Mouse (Mus musculus) hindbrain, embryonic 10.5 days (tissue): ENCODE measurements around the gene Lcn9. TPM values are rescaled to one million over a fixed set of nuclear protein-coding genes. Genes with fewer than 3 reads are reported as not detected.
A peak's percentile ranks its signal among the peaks of the same experiment; 100 is the strongest.

Experiments
- DNase-seq: peaks from one replicate; pipeline ENCODE4 v3.0.0-alpha.2; 2017; ENCODE audit warnings: low spot score
- H3K27ac ChIP-seq: fragments of 300-500 bp; sonication (generic); 2 replicates; pipeline ENCODE4 v1.5.1; 2016; ENCODE audit warnings: mild to moderate bottlenecking, moderate library complexity
- H3K27me3 ChIP-seq: fragments of 300-500 bp; sonication (generic); 2 replicates; pipeline ENCODE4 v1.6.1; 2016; ENCODE audit warnings: mild to moderate bottlenecking; ENCODE audit not compliant: poor library complexity, insufficient read depth, severe bottlenecking
- H3K36me3 ChIP-seq: fragments of 300-500 bp; sonication (generic); 2 replicates; pipeline ENCODE4 v1.6.1; 2016; ENCODE audit warnings: mild to moderate bottlenecking, moderate library complexity
- H3K4me1 ChIP-seq: fragments of 300-500 bp; sonication (generic); replicated peaks from 2 replicates; pipeline ENCODE4 v1.6.1; 2016; ENCODE audit warnings: mild to moderate bottlenecking
- H3K4me3 ChIP-seq: fragments of 300-500 bp; sonication (generic); 2 replicates; pipeline ENCODE4 v1.5.1; 2016; ENCODE audit warnings: mild to moderate bottlenecking, moderate library complexity
- H3K9me3 ChIP-seq: fragments of 300-500 bp; sonication (generic); 2 replicates; pipeline ENCODE4 v1.6.1; 2016; ENCODE audit warnings: mild to moderate bottlenecking, moderate library complexity
- WGBS: fragments of 180-500 bp; shearing (Covaris S2); methylation state at CpG from one replicate; pipeline ENCODE4 v1.1.7; 2016; 5-methylcytosine and 5-hydroxymethylcytosine counted together
- polyA plus RNA-seq: library from polyadenylated mRNA; unstranded; fragments of >200 nt; fragmentation: Nextera tagmentation; extraction: Ambion mirVana; gene quantifications from 2 replicates; pipeline ENCODE4 v1.2.1, GENCODE M21; 2016

Lcn9 gene
- polyA plus RNA-seq, 1 experiment from 2014 or later: not detected

DNA sequence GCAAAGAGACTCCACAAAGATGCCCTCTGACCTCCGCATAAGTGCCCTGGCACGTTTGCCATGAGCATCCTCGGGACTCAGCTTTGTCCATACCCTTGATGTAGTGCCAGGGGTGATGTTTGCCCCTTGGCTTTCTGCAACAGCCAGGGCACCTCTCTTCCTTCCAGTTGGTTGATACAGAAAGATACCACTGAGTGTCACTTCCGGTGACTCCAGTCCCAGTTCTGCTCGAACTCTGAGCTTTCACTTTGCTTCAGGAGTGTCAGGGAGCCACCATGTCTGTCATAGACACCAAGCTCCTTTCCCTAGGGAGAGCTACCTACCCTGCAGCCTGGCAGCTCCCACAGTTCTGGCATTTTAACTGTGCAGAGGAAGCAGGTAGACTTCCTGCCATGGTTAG lies 31.0 kb downstream of the Lcn9 start:
- no peaks in the 10 kb centered on the region for H3K36me3 ChIP-seq
- H3K27me3 ChIP-seq: no peaks in the 10 kb centered on the region
- H3K4me1 ChIP-seq: no peaks in the 10 kb centered on the region; the same call in 1 of the 2 replicates
- no peak overlapping the region for H3K27ac ChIP-seq
- DNase-seq: no peak
- no peak overlapping the region for H3K4me3 ChIP-seq
- no peaks in the 10 kb centered on the region for H3K9me3 ChIP-seq
- 83% methylated on average over 5 of the region's 5 CpGs for WGBS

DNA sequence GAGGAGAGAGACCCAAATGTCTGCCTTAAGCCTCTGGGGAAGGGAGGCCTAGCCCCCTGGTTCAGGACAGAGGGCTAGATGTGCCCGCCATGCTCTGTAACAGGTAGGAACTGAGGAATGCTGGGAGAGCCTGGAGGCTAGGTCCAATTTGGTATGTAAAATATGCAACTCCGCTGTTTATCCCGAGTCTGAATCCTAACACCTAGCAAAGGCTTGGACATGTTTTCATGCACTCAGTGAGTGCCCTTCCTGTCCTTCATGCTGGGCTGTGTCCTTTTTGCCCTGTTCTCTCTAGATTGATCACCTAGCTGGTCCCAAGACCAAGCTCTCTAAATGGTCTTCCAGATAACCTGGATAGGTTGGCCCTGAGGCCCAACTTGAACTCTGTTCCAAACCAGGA lies 36.9 kb downstream of the Lcn9 start:
- no peaks in the 10 kb centered on the region for H3K36me3 ChIP-seq
- WGBS: 87% methylated on average over 3 of the region's 3 CpGs
- H3K27ac ChIP-seq: no peak overlapping the region
- no peak overlapping the region for H3K4me3 ChIP-seq
- peaks cover 24% of the 10 kb centered on the region for H3K4me1 ChIP-seq
- H3K27me3 ChIP-seq: peaks cover 28% of the 10 kb centered on the region
- no peaks in the 10 kb centered on the region for H3K9me3 ChIP-seq
- no peak for DNase-seq

DNA sequence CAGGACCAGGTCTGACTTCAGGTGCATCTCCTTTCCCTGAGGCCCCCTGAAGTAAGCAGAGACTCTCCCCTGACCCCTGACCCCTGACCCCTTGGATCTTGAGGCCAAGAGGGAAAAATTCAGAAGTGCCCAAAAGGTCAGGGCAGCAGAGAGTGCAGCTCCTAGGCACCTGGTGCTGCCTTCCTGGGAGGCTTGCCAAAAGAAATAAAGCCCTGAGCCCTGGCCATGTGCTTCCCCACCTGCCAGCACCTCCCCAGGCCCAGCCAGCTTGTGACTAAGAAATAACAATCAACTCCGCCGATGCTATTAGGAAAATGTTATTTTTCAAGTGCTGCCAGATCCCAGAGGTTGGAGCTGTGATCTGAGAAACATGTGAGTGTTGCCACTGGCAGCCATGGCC lies 39.1 kb downstream of the Lcn9 start:
- Histone ChIP-seq H3K4me3 (no peak overlapping the region), H3K36me3 (no peaks in the 10 kb centered on the region), H3K27me3 (peaks cover 48% of the 10 kb centered on the region), H3K4me1 (peaks cover 24% of the 10 kb centered on the region), H3K9me3 (no peaks in the 10 kb centered on the region), H3K27ac (no peak overlapping the region)
- DNase-seq: no peak
- WGBS: 75% methylated on average over 2 of the region's 2 CpGs

DNA sequence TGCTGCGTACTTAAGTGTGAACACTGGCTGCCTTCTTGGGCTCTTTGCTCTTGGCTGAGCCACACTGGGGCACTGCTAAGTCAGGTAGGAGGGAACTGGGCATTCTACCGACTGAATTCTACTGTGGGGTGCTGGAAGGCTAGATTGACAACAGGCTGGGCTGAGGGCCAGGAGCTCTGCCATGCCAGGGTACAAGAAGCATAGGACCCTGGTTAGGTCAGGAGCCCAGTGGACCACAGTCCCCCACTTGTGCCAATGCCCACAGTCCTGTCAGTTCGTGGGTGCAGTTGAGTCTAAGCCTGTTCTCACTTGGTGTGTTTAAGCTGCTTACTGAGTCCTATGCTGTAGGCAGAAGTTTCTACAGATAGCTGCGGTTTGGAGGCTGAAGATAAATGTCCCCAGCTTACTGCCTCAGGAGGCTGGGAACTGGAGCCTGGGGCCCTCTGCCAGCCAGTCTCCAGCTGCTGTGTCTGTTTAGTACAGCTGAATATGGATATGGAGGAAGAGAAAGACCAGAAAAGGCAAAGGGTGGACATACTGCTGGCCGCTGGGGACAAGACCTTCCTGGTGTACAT lies 39.8 kb downstream of the Lcn9 start:
- H3K27me3 ChIP-seq: peaks cover 48% of the 10 kb centered on the region
- no peaks in the 10 kb centered on the region for H3K36me3 ChIP-seq
- H3K27ac ChIP-seq: no peak overlapping the region
- 70% methylated on average over 5 of the region's 5 CpGs for WGBS
- H3K9me3 ChIP-seq: no peaks in the 10 kb centered on the region
- peak overlapping the region; percentile 71; the same call in 1 of the 2 replicates for H3K4me3 ChIP-seq
- peaks cover 24% of the 10 kb centered on the region for H3K4me1 ChIP-seq
- DNase-seq: no peak

DNA sequence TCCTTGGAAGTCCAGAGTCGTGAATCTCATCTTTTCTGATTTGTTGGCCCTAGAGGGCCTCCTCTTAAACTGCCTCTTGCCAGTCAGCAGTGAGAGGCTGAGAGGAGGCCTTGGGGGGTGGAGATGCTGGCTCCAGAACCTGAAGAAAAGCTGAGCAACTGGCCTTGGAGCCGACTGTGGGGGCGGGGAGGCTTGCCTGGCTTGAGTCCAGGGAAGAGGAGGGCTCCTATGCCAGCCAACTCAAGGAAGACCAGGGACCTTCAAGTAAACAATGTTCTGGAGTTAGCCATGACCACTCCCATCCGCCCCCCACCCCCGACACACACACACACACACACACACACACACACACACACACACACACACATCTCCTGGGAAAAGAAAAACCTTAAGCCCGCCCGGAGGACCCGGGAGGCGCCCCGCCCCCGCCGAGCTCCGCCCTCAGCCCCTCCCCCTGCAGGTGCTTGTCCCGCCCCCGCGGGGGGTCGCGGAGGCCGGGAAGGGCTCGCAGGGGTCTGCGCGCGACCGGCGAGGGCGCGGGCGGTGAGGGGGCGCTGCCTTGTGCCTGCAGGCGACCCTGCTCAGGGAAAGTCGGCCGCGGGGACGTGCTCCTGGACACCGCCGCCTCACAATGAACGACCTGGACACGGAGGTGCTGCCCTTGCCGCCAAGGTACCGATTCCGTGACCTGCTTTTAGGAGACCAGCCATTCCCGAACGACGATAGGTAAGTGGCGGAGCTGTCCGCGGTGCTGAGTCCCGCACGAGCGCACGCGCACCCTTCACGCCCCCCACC lies 40.6 kb downstream of the Lcn9 start, which contains the start of gene Kcnt1:
TSS of gene Kcnt1 (plus strand) at position 398 of the 795 bp plus-strand sequence.
- Histone ChIP-seq H3K9me3 (no peaks in the 10 kb centered on the region), H3K27me3 (peaks cover 50% of the 10 kb centered on the region), H3K4me1 (peaks cover 24% of the 10 kb centered on the region), H3K36me3 (no peaks in the 10 kb centered on the region), H3K27ac (peak within 1 kb of the TSS; percentile 62), H3K4me3 (peak within 1 kb of the TSS; percentile 71)
- 1% methylated on average over 51 of the region's 53 CpGs for WGBS
- peak; percentile 44 for DNase-seq

DNA sequence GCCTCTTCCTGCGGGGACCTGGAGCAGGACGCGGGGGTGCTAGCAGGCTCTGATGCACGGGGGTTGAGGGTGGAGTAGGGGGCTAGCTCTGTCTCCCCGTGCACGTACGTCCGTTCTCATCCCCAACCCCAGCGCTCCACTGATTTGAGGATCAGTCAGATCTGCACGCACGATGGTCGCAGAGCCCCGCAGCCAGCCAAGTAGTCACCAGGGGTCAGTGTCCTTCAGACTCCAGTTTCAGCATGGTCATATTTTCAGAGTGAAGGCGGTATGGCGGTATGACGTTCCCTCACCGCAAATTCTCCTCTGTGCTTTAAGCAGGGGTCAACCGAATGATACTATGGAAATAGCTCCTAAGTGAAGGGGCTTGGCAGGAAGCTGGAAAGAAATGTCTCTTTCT lies 41.3 kb downstream of the Lcn9 start:
- Histone ChIP-seq H3K27ac (peak overlapping the region; percentile 62; the same call in 1 of the 2 replicates), H3K4me3 (peak overlapping the region; percentile 71), H3K36me3 (no peaks in the 10 kb centered on the region), H3K4me1 (peaks cover 24% of the 10 kb centered on the region), H3K27me3 (peaks cover 50% of the 10 kb centered on the region), H3K9me3 (no peaks in the 10 kb centered on the region)
- WGBS: 6% methylated on average over 18 of the region's 18 CpGs
- DNase-seq: peak; percentile 8

DNA sequence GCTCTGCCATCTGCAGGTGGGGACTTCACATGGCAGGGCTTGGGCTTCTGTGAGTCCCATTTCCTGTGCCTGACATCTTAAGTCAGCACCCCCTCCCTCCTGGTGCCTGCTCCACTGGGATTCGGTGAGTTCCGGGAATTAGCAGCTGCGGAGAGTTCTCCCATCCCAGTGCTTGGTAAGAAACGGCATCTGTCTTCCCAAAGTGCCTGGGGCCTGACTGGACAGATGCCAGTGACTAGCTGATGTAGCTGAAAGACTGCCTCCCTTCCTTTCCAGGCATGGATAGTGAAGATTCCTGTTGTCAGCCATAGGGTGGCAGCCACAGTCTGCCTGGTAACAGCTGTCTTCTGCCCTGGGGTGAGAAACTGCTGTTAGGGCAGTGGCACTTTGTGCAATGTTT lies 42.5 kb downstream of the Lcn9 start:
- Histone ChIP-seq H3K27me3 (peaks cover 50% of the 10 kb centered on the region), H3K4me3 (no peak overlapping the region)
- WGBS: 28% methylated on average over 4 of the region's 4 CpGs

DNA sequence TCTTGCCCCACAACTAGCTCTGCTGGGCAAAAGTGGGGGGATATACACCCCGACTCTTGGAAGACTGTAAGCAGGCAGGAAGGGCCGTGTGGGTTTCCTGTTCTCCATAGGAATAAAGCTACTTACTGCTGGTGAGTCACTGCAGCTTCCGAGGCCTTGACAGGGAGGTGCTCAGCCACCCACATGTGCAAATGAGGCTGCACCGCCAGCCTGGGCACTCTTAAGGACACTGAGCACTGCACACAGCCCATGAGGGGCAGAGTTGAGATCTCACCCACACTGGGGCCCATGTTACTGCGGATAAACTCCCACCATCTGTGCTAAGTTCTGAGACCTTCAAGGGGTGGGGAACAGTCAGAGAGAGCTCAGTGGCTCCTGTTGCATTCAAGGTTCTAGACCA lies 43.7 kb downstream of the Lcn9 start:
- Histone ChIP-seq H3K36me3 (no peaks in the 10 kb centered on the region), H3K4me1 (peaks cover 24% of the 10 kb centered on the region), H3K9me3 (no peaks in the 10 kb centered on the region), H3K4me3 (no peak overlapping the region), H3K27ac (no peak overlapping the region), H3K27me3 (peaks cover 50% of the 10 kb centered on the region)
- DNase-seq: no peak
- 62% methylated on average over 5 of the region's 5 CpGs for WGBS

More for the DNA sequence above, 42.5 kb downstream of the Lcn9 start:
- Histone ChIP-seq H3K9me3 (no peaks in the 10 kb centered on the region), H3K36me3 (no peaks in the 10 kb centered on the region), H3K4me1 (peaks cover 24% of the 10 kb centered on the region), H3K27ac (no peak overlapping the region)
- no peak for DNase-seq

Other genes with a start within 250 kb of the Lcn9 start
- 1.4 and 3.8 TPM in 2 replicates for gene Mamdc4, start 248.3 kb upstream of the Lcn9 start, polyA plus RNA-seq
- 163 and 189 TPM in 2 replicates for gene Phpt1, start 247.9 kb upstream of the Lcn9 start, polyA plus RNA-seq
- 0.05 and 0.44 TPM in 2 replicates for gene Ajm1, start 241.4 kb upstream of the Lcn9 start, polyA plus RNA-seq
- gene Rabl6, start 214.6 kb upstream of the Lcn9 start, polyA plus RNA-seq: 75.5 and 80.0 TPM in 2 replicates
- gene Ccdc183, start 205.5 kb upstream of the Lcn9 start, polyA plus RNA-seq: 0.17 and 0.18 TPM in 2 replicates
- 17.4 and 18.3 TPM in 2 replicates for gene Tmem141, start 201.1 kb upstream of the Lcn9 start, polyA plus RNA-seq
- gene Fcna, start 195.1 kb upstream of the Lcn9 start, polyA plus RNA-seq: 1.00 and 1.2 TPM in 2 replicates
- gene Lcn8, start 170.0 kb upstream of the Lcn9 start, polyA plus RNA-seq: not detected in 2 replicates
- not detected in 2 replicates for gene Lcn5, start 165.2 kb upstream of the Lcn9 start, polyA plus RNA-seq
- gene Lcn6, start 146.4 kb upstream of the Lcn9 start, polyA plus RNA-seq: not detected in 2 replicates
- not detected in 2 replicates for gene Lcn10, start 140.4 kb upstream of the Lcn9 start, polyA plus RNA-seq
- not detected in 2 replicates for gene Obp2a, start 123.1 kb upstream of the Lcn9 start, polyA plus RNA-seq
- gene Bmyc, start 116.4 kb upstream of the Lcn9 start, polyA plus RNA-seq: 77.9 and 86.1 TPM in 2 replicates
- gene Obp2b, start 86.1 kb upstream of the Lcn9 start, polyA plus RNA-seq: not detected in 2 replicates
- not detected in 2 replicates for gene Lcn3, start 57.6 kb upstream of the Lcn9 start, polyA plus RNA-seq
- not detected in 2 replicates for gene Lcn11, start 46.1 kb upstream of the Lcn9 start, polyA plus RNA-seq
- not detected in 2 replicates for gene Gm13539, start 40.9 kb upstream of the Lcn9 start, polyA plus RNA-seq
- gene Glt6d1, start 7.3 kb upstream of the Lcn9 start, polyA plus RNA-seq: not detected in 2 replicates
- gene Sohlh1, start 24.1 kb downstream of the Lcn9 start, polyA plus RNA-seq: not detected in 2 replicates
- gene Kcnt1, start 40.6 kb downstream of the Lcn9 start, polyA plus RNA-seq: 0.45 and 1.0 TPM in 2 replicates
- 33.4 and 48.7 TPM in 2 replicates for gene Camsap1, start 160.1 kb downstream of the Lcn9 start, polyA plus RNA-seq
- gene Ubac1, start 198.6 kb downstream of the Lcn9 start, polyA plus RNA-seq: 94.4 and 96.9 TPM in 2 replicates